Mouse (Mus musculus) frontal cortex, adult (tissue): ENCODE results near the gene Clp1.

Experiments used
- ATAC-seq: cut with Nextera tagmentation; 2 replicates; pipeline ENCODE4 v1.9.2; 2017; ENCODE audit warnings: mild to moderate bottlenecking, moderate library complexity, mixed read lengths; ENCODE audit not compliant: low TSS enrichment

Gene Clp1

GRCm38 (mm10) chr2:84727172-84727858 lies at the start of gene Clp1:
Gene Clp1 (minus strand): TSS chr2:84727350.
- ATAC-seq = peak; percentile 98

DNA sequence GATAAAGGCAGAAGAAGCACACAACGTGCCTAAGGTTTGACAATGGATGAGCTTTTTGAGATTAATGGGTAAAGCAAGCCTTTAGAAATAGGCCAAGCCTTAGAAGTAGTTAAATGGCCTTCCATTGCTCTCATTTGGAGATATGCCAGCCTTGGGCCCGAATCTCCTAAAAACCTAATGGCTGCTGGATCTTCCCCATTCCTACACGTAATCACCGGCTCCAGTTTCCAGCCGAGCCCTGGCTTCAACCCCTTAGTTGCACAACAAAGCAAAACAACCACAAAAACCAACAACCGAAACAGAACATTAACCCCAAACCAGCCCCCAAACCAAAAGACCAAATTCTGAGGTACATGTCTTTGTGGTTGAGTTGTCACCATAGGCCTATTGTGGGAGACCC lies 48.5 kb upstream of the Clp1 start:
- no peak for ATAC-seq

DNA sequence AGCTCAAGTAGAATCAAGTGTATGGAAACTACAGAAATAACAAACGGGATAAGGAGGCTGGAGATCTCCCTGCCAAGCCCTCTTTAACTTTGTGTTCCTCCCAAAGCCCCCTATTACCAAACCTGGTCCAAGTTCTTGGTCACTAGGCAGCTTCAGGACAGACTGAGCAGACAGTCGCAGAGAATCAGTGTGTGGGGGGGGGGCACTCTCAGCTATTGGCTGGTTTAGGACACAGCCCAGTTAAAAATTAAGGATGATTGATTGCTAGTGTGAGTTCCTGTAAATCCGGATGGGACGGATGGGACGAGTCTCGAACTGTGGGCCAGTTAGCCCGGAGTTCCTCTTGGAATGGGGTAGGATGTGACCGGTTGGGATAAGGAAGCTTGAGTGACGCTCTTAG lies 48.1 kb upstream of the Clp1 start, which contains the start of gene Serping1:
Gene Serping1, minus strand, starts transcription at position 204 of the 400 bp plus-strand sequence.
- no peak for ATAC-seq

GRCm38 (mm10) chr2:84774751-84775150 lies 47.6 kb upstream of the Clp1 start:
- ATAC-seq = peak; percentile 57; the same call in 1 of the 2 replicates

DNA sequence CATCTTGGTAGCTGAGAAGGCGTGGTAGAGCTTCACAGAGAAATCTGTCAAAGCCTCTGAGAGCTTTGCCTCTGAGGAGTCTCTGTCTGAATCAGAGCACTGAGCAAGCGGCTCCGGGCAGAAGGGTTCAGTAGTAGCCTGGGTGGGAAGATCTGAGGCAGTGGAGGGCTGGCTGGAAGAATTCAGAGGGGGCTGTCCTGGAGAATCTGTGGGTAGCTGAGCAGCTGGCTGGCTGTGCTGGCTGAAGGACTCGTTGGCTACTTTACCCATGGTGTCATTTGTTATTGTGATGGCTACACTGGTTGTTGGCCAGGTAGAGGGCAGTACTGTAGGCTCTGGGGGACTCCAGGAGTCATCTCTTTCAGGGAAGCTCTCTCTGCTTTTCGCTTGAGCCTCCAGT lies 46.0 kb upstream of the Clp1 start:
- ATAC-seq = no peak

DNA sequence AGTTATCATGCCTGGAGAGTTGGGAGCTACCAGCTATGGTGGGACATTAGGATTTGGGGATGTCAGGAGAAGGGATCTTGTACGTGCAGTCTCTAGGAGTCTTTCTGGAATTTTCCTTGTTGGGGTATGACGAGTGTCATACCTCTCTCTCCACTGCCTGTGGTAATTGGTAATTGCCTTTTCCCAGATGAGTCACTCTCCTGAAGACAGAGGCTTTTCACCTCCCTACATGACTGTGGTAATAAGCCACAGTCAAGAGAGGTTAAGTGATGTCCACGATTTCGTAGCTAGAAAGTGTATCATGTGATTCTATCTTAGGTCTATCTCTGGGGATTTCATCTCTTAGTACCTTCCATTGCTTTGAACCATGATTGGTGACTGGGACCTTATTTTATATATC lies 45.3 kb upstream of the Clp1 start:
- no peak for ATAC-seq

DNA sequence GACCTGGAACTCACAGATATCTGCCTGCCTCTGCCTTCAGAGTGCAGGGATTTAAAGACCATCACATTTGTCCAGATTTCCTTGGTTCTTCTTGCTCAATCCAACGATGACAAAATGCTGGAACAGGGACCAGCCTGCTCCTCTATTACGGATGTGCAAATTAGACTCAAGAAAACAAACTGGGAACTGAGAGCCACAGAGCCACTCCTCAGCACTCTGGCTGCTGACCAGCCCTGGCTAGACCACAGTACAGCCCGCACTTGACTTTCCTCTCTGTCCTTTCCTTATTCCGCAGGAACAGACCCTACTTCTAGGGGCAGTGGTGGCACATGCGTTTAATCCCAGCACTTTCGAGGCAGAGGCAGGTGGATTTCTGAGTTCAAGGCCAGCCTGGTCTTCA lies 43.4 kb upstream of the Clp1 start:
- ATAC-seq = no peak

GRCm38 (mm10) chr2:84762818-84763217 lies 35.7 kb upstream of the Clp1 start:
- no peak for ATAC-seq

DNA sequence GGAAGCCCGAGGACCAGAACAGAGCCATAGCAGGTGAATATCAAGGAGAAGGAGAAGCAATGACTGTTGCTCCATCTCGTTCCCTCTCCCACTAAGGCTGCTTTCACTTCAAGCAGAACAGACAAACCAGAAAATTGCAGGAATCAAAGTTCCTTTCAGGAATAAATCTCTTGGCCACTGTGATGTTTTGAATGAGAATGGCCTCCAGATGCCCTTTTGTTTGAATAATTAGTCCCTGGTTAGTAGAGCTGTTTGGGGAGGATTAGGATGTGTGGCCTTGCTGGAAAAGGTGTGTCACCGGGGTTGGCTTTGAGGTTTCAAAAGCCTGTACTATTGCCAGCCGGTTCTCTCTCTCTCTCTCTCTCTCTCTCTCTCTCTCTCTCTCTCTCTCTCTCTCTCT lies 35.1 kb upstream of the Clp1 start:
- ATAC-seq = no peak

DNA sequence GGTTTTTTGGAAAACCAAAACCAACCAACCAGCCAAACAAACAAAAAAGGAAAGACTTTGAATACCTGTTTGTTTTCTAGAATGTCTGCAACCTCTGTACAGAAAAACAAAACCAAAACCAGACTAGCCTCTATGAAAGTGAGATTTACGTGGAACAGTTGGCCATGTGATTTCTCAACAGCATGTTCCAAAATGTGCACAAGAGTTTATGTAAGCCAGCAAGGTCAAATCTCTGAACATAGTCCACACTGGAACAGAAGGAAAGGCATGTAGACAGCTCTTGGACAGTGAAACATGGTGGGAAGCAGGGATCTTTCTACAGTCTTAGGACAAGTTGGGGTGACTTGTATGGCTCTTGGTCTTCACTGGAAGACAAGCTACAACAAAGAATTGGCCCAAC lies 34.7 kb upstream of the Clp1 start:
- no peak for ATAC-seq

DNA sequence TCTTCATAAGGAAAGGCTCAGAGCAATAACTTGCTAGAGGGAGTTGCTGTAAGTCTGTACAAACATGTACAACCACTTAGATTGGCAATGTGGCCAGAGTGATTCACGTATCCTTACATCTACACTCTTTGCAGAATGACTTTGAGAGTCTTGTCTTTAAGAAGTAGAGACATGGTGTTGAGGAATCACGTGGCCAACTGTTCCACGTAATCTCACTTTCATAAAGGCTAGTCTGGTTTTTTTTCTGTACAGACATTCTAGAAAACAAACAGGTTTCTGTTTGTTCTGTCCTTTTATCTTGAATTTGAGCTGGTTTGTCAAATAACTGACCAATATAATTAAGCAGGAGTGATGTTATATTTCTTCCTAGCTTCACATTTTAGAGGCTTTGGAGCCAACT lies 34.2 kb upstream of the Clp1 start:
- ATAC-seq = no peak

- ATAC-seq = no peak
Measured at GRCm38 (mm10) chr2:84760777-84761176, 33.6 kb upstream of the Clp1 start.

DNA sequence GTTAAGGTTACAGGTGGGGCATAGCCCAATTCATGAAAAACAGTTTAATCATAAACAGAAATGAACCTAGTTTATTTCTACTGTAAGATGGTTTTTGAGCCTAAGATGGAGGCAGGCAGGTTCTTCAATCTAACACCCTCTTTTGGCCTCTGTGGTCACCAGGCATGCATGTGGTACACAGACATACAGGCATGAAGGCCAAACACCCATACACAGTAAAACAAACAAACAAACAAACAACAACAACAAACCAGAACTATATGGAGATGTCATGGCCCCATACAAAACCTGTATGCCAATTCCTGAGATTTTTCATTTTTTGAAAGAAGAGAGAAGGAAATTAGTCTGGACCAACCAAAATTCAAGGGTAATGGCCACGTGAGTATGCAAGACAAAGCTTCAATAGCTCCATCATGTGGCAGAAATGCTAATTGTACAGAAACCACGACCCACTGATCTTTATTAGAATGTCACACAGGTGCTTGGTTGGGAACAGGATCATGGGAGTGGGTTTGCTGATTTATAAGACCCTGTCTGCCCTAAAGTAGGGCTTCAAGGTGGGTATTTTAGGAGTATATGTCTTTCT lies 31.5 kb upstream of the Clp1 start:
- peak; percentile 92 for ATAC-seq

GRCm38 (mm10) chr2:84757026-84757682 lies 30.0 kb upstream of the Clp1 start:
- ATAC-seq = no peak

GRCm38 (mm10) chr2:84756245-84756644 lies 29.1 kb upstream of the Clp1 start:
- no peak for ATAC-seq

- peak; percentile 41; the same call in 1 of the 2 replicates for ATAC-seq
Measured at GRCm38 (mm10) chr2:84750115-84750514, 23.0 kb upstream of the Clp1 start.

DNA sequence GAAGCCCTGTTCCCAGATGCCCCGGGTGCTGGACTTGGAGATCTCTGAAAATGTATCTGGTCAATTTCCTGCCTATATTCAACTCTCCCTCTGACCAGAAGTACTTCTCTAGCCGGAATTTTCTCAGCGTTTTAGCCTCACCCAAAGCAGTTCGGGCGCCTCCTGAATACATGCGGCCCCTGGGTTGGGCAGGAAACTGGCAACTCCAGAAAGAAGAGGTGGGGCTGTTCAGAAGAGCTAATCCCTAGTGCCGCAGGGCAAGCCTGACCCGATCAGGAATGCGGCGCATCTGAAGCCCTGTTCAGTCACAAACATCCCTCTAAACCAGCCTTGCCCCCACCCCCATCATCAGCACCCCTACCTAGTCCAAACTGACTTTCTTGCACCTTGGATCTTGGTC lies 17.0 kb upstream of the Clp1 start:
- no peak for ATAC-seq

DNA sequence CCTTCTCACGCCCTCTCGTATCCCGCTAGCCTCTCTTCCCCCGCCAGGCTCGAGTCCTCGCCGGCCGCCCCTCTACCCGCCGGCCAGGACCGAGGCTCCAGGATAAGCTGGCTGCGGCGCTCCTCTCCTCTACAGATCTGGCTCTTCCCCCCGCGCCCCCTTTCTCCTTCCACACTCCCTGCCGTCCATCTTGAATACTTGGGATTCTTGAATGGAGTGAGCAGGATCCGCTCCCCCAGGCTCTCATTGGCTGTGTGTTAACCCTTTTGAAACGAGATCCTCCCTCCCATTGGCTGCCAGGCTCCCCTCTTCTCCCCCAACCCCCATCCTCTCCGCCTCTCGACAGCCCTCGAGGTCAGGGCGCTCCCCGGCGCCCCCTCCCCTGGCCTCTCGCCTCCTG lies 16.4 kb upstream of the Clp1 start, which contains the start of gene Gm19426:
Gene Gm19426, minus strand, starts transcription at position 95 of the 400 bp plus-strand sequence.
- peak; percentile 78 for ATAC-seq

GRCm38 (mm10) chr2:84742451-84743283 lies 15.5 kb upstream of the Clp1 start:
- no peak for ATAC-seq

- no peak for ATAC-seq
Measured at GRCm38 (mm10) chr2:84741841-84742450, 14.8 kb upstream of the Clp1 start.

GRCm38 (mm10) chr2:84740608-84741333 lies 13.6 kb upstream of the Clp1 start:
- ATAC-seq = no peak
